Mouse (Mus musculus) mature B cell (primary cell): ENCODE results near the gene Mapkap1.

Experiments used
- in situ Hi-C: fragments of 300-500 bp; cut with MboI; formaldehyde crosslinking; loops from 2 replicates; pipeline ENCODE4 v1.14.3; 2019

Gene Mapkap1

DNA sequence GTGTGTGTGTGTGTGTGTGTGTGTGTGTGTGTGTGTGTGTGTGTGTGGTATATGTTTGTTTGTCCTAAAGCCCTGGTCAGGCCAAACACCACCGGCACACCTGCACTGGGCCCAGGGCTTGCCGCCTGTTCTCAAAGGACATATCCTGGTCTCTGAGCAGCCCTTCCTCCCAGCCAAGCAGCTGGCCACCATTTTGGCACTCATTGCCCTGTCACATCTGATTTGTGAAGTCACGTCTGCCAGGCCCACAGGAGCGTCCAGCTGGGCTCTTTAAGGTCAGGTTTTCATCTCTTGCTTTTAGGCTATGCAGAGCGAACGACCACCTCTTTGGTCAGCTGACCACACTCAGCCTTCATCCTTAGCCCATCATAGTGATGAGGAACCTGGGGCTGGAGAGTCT lies 223.9 kb downstream of the Mapkap1 start:
- in situ Hi-C loops = loop anchor here (10.0 kb wide), 1 partner anchor 656 kb away; no protein-coding TSS in a partner anchor

DNA sequence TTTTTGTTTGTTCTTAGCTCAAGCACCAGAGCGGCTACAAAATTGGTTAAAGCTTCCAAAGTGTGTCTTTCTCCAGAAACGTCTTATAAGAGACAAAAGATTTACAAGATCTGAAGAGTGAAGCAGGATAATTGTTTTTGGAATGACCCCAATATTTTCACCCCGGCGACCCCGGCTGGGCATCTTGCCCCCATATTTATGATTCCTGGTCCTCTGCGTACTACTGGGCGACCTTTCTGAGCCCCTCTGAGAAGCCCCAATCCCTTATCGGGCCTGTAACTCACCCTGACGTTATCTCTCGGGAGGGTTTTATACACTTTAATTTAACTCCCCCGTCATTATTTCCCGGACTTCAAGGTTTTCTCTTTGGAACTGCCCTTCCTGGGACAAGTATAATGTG lies 225.5 kb downstream of the Mapkap1 start:
- in situ Hi-C loops = loop anchor here (10.0 kb wide), 1 partner anchor 657 kb away; no protein-coding TSS in a partner anchor

DNA sequence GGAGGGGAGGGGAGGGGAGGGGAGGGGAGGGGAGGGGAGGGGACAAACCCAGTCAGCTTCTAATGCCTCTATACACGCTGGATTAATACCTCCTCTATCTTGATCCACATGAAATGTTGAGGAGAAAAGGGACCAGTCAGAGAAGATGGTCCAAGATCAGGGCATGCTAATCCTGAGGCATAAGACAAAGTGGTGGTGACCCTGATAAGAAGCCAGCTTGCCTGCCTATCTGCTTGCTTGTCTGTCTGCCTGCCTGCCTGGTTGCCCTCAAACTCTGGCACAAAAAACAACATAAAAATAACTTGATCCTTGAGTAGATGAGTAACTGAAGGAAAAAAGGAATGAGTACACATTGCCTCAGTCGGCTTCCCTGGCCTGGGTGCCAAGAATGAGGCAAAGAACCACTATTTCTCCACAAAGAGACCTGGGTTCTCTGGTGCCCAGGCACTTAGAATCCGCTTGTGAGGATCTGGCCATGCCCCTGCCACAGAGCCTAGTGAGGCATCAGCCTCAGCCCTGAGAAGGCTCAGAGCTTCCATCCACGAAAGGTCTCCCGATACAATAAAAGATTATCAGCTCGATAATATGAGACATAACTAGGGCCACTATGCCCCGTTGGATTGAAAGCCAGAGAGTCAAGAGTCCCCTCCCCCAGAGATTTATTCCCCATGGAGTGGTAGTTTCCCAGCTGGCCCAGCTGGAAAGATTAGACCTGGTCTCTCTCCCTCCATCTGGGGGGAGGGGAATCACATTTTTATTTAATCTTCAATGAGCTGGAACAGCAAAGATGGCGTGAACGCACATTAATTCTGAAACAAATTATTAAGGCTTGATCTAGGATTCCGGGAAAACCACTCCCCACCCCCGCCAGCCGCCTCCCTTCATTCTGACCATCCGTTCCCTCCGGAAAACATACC lies 228.9 kb downstream of the Mapkap1 start:
- in situ Hi-C loops = loop anchor here (10.0 kb wide), 1 partner anchor 661 kb away; no protein-coding TSS in a partner anchor

DNA sequence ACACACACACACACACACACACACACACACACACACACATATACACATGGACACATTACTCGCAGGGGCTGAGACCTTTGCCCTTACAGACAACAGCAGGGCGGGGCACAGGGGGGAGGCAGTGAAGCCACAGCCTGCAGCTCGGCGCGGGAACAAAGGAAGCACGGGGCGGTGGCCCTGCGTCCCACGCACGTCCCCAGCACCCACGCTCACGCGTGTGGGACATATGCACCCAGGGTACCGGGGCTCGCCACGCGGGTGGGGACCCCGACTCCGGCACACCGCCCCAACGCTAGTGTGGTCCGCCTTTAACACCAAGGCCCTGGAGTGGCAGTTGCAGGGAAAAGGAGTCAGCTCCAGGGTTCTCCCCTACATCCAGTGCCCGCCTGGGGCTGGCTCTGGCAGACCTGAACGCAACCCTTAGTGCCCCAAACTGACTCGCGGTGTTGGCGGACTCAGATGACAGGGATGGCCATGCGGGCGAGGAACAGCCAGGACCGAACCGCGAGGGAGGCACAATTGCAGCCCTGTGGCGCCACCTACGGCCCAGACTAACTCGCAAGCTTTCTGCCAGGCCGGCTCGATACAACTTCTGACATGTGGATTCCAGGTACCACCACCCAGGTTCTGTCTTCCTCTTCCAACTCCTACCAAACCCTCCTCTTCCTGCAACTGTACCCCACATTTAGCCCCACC lies 232.5 kb downstream of the Mapkap1 start:
- in situ Hi-C loops = loop anchor here (10.0 kb wide), 1 partner anchor 664 kb away; no protein-coding TSS in a partner anchor

DNA sequence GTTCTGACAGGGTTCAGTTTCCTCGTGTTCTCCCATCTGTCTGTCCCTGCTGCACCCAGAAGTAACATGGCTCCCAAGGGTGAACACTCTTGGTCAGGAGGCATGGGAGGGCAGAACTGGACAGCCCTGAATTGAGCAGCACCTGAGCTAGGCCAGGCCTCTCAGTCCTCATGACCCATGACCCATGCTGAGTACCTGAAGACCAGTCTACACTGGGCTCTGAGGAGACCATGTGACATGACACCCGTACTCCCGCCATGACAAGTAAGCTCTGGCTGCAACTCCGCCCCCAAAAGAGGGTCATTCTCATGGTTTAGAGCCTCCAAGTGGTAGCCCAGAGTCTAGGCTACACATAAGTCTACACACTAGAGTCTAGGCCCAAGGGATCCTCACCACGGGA lies 233.2 kb downstream of the Mapkap1 start:
- in situ Hi-C loops = loop anchor here (10.0 kb wide), 1 partner anchor 665 kb away; no protein-coding TSS in a partner anchor

DNA sequence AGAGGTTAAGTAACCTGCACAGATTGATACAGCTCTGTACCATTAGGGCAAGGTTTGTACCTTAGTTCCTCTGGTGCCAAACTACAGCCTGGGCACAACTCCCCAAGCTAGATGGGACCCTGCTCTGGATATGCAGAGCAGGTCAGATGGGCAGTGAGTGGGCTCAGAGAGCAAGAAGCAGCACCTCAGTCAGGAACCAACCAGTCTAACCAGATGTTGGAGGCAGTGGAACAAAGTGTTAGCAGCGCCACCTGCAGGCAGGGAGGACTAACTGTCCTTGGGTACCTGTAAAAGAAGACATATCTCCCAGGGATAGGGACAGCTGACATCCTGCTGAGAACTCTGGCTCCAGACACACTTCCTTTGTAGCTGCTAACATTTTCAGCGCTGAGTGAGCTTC lies 235.8 kb downstream of the Mapkap1 start:
- in situ Hi-C loops = no loop called here

DNA sequence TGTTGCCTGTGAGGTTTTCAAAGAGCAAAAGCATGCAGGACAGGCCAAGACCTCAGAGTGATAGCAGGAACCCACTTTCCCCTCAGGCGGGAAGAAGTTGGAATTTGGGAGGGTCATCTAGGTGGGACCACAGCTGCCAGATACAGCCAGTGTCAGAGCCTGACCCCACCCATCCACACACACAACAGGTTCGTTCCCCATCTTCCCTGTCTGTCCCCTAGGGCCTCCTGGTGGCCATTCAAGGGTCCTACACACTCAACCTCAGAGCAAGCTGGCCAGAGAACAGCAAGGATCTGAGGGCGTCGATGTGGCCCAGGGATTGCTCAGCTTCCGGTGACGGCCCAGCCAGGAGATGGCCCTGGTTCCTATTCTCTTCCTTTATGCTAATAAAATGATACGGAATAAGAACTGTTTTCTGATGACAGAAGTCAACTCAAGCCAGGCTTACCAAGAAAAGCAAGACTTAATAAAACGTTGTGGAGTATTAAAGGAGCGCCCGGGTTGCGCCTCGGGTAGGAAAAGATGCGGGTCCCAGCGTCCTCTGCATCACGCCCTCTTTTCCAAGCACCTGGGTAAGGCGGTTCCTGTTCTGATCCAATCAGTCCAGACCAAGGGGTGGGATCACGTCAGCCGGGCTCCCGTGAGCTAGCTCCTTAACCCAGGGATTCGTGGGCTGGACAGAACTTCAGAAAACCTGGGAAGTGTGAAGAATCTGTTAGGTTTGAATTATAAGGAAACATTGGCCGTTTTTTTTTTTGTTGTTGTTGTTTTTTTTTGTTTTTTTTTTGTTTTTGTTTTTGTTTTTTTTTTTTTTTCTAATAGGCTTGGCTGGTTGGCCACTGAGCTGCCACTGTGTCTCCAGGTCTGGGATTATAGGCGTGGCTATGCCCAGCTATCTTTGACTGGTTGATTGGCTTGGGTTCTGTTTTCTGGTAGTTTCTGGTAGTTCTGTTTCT lies 238.3 kb downstream of the Mapkap1 start:
- in situ Hi-C loops = no loop called here

DNA sequence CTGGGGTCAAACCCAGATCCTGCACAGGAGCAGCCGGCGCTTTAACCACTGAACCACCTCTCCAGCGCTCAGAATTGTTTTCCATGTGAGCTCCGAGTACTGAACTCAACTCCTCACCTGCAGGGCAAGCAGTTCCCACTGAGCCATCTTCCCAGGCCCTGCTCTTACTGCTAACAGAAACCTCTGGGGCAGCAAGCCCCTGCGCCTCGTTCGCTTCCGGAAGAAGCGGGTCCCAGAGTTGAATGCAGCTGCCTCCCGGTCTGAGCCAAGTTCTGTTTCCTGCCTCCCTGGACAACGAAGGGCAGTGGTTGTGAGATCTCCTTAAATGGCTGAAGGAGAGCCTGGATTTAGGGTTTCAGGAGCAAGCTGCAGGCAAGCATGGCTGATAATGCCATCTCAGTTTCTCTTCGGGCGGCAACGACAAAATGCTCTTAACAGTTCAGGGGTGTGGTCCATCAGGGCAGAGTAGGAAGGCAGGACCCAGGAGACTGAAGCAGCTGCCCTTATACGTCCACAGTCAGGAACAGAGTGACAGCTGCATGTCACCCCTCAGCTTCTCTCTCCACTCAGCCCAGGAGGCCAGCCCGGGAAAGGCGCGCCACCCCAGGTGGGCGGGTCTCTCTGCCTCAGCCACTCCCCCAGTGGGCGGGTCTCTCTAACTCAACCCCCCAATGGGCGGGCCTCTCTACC lies 239.4 kb downstream of the Mapkap1 start:
- in situ Hi-C loops = no loop called here

DNA sequence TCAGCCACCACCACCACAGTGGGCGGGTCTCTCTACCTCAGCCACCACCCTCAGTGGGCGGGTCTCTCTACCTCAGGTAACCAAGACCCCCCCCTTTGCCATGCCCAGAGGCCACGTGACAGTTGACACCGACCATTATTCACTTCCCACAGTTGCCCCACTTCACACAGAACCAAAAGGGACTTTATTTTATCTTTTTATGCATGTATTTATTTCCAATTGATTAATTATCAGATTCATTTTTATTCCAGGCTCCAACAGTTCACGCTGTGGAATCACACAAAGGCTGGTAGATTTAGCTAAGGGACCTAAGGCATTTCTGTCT lies 239.9 kb downstream of the Mapkap1 start:
- in situ Hi-C loops = no loop called here

DNA sequence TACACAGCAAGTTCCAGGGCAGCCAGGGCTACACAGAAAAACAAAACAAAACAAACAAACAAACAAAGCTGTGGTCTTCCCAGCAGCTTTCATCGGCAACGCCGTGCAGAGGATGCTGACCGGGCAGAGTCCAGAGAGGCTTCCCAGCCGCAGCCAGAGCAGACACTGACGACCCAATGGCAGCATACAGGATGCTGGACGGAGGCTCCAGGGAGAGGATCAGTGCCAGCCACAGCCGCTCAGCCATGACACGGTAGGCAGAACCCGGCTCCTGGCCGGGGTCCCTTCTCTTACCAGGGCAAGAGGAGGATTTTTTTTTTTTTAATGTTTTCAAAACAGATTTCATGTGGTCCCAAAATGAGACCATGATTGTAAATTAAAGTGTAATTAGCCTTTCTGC lies 240.8 kb downstream of the Mapkap1 start:
- in situ Hi-C loops = no loop called here

DNA sequence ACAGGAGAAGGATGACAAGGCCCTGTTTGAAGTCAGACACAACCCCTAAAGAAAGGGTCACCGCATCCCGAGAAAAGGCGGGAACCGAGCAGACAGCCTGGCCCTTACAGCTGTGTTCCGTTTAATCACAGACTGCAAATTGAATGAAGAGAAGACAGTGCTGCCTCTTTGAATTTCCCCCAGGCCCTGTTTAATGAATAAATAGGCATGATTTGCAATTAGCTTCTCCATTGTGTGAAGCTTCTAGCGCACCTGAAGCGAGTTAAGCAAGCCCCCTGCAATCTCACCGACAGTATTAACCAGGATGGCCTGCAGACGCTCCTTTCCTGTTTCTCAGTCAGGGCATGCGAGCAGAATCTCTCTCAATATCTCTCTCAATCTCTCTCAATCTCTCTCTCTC lies 261.2 kb downstream of the Mapkap1 start:
- in situ Hi-C loops = no loop called here

DNA sequence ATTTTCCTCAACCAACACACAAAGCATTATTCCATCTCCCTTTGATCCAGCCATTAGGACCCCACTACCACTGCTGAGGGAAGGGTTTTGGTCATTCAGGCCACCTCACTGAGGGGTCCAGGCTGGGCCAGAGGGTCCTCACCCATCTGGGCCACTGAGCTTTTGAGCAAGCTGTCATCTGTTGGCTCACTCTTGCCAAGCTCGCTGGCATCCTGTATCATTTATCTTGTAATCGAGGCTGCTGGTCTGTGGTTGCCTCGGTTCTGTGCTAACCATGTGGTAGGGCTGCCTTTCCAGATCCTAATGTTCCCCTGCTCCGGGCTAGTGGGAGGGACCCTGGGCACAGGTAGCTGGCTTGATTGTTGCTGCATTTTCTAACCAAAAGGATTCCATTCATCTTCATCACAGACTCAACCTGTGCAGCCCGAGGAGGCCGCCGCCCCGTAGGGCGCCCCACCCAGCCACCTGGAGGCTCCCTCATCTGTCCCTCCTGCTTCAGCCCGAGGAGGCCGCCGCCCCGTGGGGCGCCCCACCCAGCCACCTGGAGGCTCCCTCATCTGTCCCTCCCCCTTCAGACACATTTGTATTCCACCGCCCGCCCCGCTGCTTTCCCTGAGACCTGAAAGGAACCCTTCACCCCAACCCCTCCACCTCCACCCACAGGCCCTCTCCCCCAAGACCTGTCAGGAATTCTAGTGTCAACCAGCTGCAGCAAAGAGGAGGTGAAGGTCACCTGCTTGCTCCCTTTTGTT lies 262.0 kb downstream of the Mapkap1 start:
- in situ Hi-C loops = no loop called here

DNA sequence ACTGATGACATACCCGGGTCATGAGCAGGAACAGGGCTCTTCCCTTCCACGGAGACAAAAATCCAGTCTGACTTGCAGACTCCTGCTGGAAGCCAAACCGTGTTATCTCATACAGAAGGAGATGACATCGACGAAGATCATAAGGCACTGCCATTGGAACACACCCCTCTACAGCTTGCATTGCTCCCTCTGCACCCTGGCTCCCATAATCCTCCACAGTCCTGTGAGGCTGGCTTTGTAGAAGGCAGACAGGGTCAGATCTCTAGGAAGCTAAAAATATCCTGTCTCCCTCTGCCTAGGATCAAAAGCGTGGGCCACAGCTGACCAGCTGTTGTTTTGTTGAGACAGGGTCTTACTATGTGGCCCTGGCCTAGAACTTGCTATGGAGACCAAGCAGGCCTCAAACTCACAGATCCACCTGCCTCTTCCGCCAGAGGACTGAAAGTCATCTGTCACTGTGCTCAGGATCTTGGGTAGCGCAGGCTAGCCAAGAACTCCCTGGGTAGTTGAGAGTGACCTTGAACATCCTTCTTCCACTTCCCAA lies 262.7 kb downstream of the Mapkap1 start:
- in situ Hi-C loops = no loop called here

DNA sequence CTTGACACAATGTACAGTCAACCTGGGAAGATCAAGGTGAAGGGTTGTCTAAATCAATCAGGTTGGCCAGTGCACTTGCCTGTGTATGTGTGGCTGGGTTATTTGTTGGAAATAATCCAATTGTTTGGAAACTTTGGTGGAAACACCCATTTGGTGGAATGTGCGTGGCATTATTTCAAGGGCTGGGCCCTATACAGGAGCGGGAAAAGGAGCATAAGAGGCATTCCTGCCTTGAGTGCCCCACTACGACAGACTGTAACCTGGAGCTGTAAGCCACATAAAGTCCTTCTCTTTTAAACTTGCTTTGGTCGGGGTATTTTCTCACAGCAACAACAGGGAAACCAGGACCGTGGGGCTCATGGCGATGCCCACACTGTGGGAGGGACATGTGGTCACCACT lies 263.9 kb downstream of the Mapkap1 start:
- in situ Hi-C loops = no loop called here

DNA sequence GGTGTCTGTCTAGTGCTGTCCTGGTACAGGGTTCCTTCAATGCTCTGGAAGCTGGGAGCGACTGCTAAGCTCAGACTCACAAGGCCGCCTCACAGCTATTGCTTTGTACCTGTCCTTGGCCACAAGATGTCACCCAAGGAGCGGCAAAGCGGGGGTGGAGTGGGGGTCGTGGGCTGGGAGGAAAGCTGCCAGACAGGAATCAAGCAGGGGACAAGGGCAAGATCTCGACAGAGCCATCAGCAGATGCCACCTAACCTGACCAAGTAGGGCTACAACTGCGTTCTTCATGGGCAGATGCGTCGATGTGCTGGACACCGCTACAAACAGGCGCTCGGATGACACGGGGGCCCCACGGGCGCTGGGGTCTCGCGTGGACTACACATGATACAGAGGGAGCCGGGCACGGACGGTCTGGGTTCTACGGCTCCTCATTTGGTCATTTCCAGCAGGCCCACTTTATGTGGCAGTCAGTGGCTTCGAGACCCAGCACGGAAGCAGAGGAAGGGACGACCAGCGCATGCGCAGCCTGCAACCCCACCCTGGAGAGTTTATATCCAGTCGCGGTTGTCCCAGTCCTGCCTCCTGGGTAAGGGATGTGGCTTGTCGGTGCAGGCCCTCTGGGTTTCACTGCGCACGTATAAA lies 264.9 kb downstream of the Mapkap1 start:
- in situ Hi-C loops = no loop called here

DNA sequence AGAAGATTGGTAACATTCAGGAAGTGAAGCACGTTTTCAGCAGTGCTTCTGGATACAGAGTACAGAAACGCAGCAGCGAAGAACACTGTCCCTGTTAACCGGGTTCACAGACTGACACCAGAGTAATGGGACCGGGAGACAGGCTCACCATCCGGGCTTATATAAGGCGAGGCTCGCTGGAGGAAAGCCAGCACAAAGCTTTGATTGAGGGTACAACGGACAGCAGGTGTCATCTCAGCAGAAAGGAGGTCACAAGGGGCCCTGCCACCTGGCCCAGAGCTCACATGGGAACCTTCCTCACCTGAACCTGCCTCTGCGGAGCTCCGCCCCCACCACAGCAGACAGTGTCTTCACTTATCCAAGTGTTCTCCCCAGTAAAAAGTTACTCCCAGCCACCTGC lies 267.3 kb downstream of the Mapkap1 start:
- in situ Hi-C loops = no loop called here
